Mouse (Mus musculus) B cell, adult 67 days (primary cell): ENCODE measurements around the gene Hnrnpdl. TPM values are rescaled to one million over a fixed set of nuclear protein-coding genes. Genes with fewer than 3 reads are reported as not detected.

Source experiments
- total RNA-seq, 2 experiments: library from RNA; stranded (reverse); gene quantifications; 4 replicates each; pipeline ENCODE4 v1.2.4; 2023

The Hnrnpdl gene
- 100 to 1,000 TPM; 351 to 382 TPM for total RNA-seq

GRCm38 (mm10) chr5:100039602-100040142, at the start of gene Hnrnpdl, which contains the start of gene Enoph1:
Gene Hnrnpdl (minus strand): TSS chr5:100039664.
Gene Enoph1 (plus strand): TSS chr5:100039985.

Other genes starting within 250 kb of the Hnrnpdl start
- gene Vamp9, start 133.4 kb downstream of the Hnrnpdl start, total RNA-seq = not detected
- gene Hnrnpd, start 60.7 kb downstream of the Hnrnpdl start, total RNA-seq = 100 to 1,000 TPM; 302 to 314 TPM
- gene 4930524J08Rik, start 60.6 kb downstream of the Hnrnpdl start, total RNA-seq = 1 to 10 TPM; 1.7 to 3.0 TPM
- 10 to 100 TPM; 22.7 to 25.0 TPM for gene Enoph1, start 321 bp upstream of the Hnrnpdl start, total RNA-seq
- gene Tmem150c, start 120.1 kb upstream of the Hnrnpdl start, total RNA-seq = not detected